In genomic region chr7:74279356-74279755, GRCm38 (mm10) we compare ENCODE assay signal across 22 mouse cellular contexts.
DNase-seq lines count a peak whose midpoint lies in the region; ATAC-seq and TF ChIP-seq lines count a peak whose summit lies in the region.
"Had no signal": no experiment of that assay in that cellular context is flagged by ENCODE, and none has a peak within 500 bp of the region (broad histone marks: within the 10 kb centered on the region; RNA-seq: fewer than 3 reads in every experiment).

No protein-coding gene starts in this region.

- no peak for TF ChIP-seq POLR2A in kidney, adult 2 months (IDR thresholded peaks at IDR 0.05; ENCODE audit: low read depth, low read length)

- 54% methylated on average over 3 of the region's 3 CpGs for WGBS in kidney, adult 2 months
- WGBS in midbrain, embryonic 13.5 days, result 87% methylated on average over 3 of the region's 3 CpGs

- no peaks in the 10 kb centered on the region for H3K4me1 ChIP-seq in kidney, adult 2 months (ENCODE audit: control insufficient read depth, insufficient read depth, low read length)
- H3K4me1 ChIP-seq in midbrain, embryonic 13.5 days (replicated peaks), result no peaks in the 10 kb centered on the region

- no peak overlapping the region for H3K4me2 ChIP-seq in midbrain, embryonic 13.5 days (replicated peaks)

- no peaks in the 10 kb centered on the region for H3K27me3 ChIP-seq in kidney, adult 2 months (replicated peaks; ENCODE audit: control insufficient read depth, insufficient read depth, low read length)
- H3K27me3 ChIP-seq in midbrain, embryonic 13.5 days, result no peaks in the 10 kb centered on the region
- H3K27me3 ChIP-seq: Patski had no signal

- no peaks in the 10 kb centered on the region for H3K9me3 ChIP-seq in midbrain, embryonic 13.5 days

- DNase-seq in adrenal gland, adult 2 months, result peak; percentile 24
- no peak for DNase-seq in adrenal gland, postnatal 4 days (ENCODE audit: low spot score in 2 of 2)
- DNase-seq in kidney, adult 2 months, result peak; percentile 6
- no peak for DNase-seq in kidney, adult 11 months
- peak; percentile 81 for DNase-seq in Muller cell, postnatal 12 days (ENCODE audit: inconsistent ontology term)
- DNase-seq: adrenal gland, adult 8-10 months; adrenal gland, postnatal 10 days; adrenal gland, postnatal 14 days; adrenal gland, postnatal 25 days; adrenal gland, postnatal 36 days; B cell, adult 2 months; cerebellum, adult 11 months; cerebellum, adult 11-12 months; cerebellum, adult 18-20 months; cerebellum, adult 2 months; cerebellum, adult 8-10 months; cerebellum, adult 9-10 months had no signal

- ATAC-seq in midbrain, embryonic 13.5 days, result no peak
- ATAC-seq: activated CD4-positive, CD25-positive, alpha-beta regulatory T cell, adult 4 months; CD4-positive, CD25-positive, alpha-beta regulatory T cell, adult 4 months; Patski had no signal

- peaks cover 5% of the 10 kb centered on the region for H3K36me3 ChIP-seq in kidney, adult 2 months (ENCODE audit: control insufficient read depth, insufficient read depth, low read length)
- H3K36me3 ChIP-seq in midbrain, embryonic 13.5 days, result no peaks in the 10 kb centered on the region
- H3K36me3 ChIP-seq: G1E had no signal

- no peak overlapping the region for H3K4me3 ChIP-seq in kidney, adult 2 months (ENCODE audit: insufficient read depth, low read depth, low read length)
- no peak overlapping the region for H3K4me3 ChIP-seq in midbrain, embryonic 13.5 days (replicated peaks)

- H3K27ac ChIP-seq in kidney, adult 2 months (ENCODE audit: insufficient read depth, low read depth, low read length), result no peak overlapping the region
- no peak overlapping the region for H3K27ac ChIP-seq in midbrain, embryonic 13.5 days

- no peak overlapping the region for H3K9ac ChIP-seq in midbrain, embryonic 13.5 days (replicated peaks)

- TF ChIP-seq CTCF in kidney, adult 2 months (conservative IDR thresholded peaks at IDR 0.05; ENCODE audit: insufficient read depth, insufficient read length, low read depth, low read length), result no peak

Comparison
In these comparisons a context has a peak if more than half of its experiments do, and no peak if none do; other contexts are left out.
1. DNase-seq: peak in adrenal gland, adult 2 months (single experiment), kidney, adult 2 months (single experiment) and Muller cell, postnatal 12 days (single experiment); none in adrenal gland, postnatal 4 days (0 of 2) and kidney, adult 11 months (single experiment).